Mouse (Mus musculus): ENCODE data around the gene Gm11011.

DNA sequence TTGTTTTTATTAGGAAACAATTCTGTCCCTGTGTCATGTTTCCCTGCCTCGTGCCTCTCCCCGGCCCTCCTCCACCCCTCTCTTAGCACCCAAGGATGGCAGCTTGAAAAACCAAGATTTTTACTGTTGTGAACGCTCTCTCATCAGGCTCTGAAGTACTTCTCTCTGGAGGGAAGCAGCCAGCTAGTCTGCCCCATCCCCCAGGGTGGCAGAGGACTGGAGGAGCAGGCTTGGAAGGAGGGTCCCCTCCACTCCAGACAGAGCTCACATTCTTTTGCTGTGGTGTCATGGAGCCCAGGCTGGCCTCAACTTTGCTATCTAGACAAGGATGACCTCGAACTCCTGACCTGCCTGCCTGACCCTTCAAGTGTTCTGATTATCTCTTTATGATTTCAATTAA lies 21.4 kb downstream of the Gm11011 start:
- TF ChIP-seq POLR2A (IDR thresholded peaks at IDR 0.05; ENCODE audit: low read depth, low read length) = no peak
- TF ChIP-seq BHLHE40 (IDR thresholded peaks at IDR 0.05; ENCODE audit: low read depth, low read length) = no peak

Measured in CH12.LX (cell line).